Mouse (Mus musculus) CH12.LX (cell line): ENCODE data around the gene Dnase1l1. TPM values are rescaled to one million over a fixed set of nuclear protein-coding genes. Genes with fewer than 3 reads are reported as not detected.

Source experiments
- DNase-seq: peaks from one replicate; pipeline ENCODE4 v3.0.0-alpha.2; 2013; ENCODE audit errors: extremely low read depth
- H3K27ac ChIP-seq: 2 replicates; pipeline ENCODE4 v1.5.1; 2012; ENCODE audit warnings: low read depth, mild to moderate bottlenecking, control low read depth, moderate library complexity; ENCODE audit not compliant: insufficient read depth
- H3K27me3 ChIP-seq: replicated peaks from 2 replicates; pipeline ENCODE3; 2012; ENCODE audit warnings: inconsistent platforms
- H3K36me3 ChIP-seq, 2 experiments: replicated peaks in 1 of 2; 2 replicates each; pipeline versions ENCODE3 to v1.6.1; 2012; ENCODE audit warnings: inconsistent platforms in 1 of 2, low read length in 1 of 2, mild to moderate bottlenecking in 1 of 2, mixed read lengths in 1 of 2, moderate library complexity in 1 of 2; ENCODE audit not compliant: control insufficient read depth in 1 of 2, insufficient read depth in 1 of 2
- H3K4me1 ChIP-seq, 2 experiments: 2 replicates each; pipeline ENCODE4 v1.6.1; 2012; ENCODE audit warnings: inconsistent platforms in 1 of 2, moderate library complexity in 1 of 2; ENCODE audit not compliant: insufficient read depth in 2 of 2, control insufficient read depth in 1 of 2
- H3K4me2 ChIP-seq: 2 replicates; pipeline ENCODE4 v1.6.1; 2012; ENCODE audit warnings: low read depth, mild to moderate bottlenecking, control low read depth; ENCODE audit not compliant: poor library complexity, insufficient read depth, severe bottlenecking
- H3K4me3 ChIP-seq, 3 experiments: fragments of 150-350 bp in 1 of 3; sonication (generic) in 1 of 3; replicated peaks in 1 of 3; 2 replicates each; pipeline versions ENCODE3 to v1.5.1; 2011 to 2012; ENCODE audit warnings: low read depth in 2 of 3, low read length in 2 of 3, mild to moderate bottlenecking in 2 of 3, moderate library complexity in 2 of 3, control low read depth in 1 of 3, improper control_type of control experiment in 1 of 3, inconsistent platforms in 1 of 3, mixed read lengths in 1 of 3; ENCODE audit not compliant: poor library complexity in 1 of 3
- H3K79me2 ChIP-seq: replicated peaks from 2 replicates; pipeline ENCODE4 v1.6.1; 2012; ENCODE audit warnings: mild to moderate bottlenecking, moderate library complexity; ENCODE audit not compliant: control insufficient read depth, poor library complexity, insufficient read depth, severe bottlenecking; ENCODE audit errors: extremely low read depth
- H3K9ac ChIP-seq: 2 replicates; pipeline ENCODE4 v1.6.1; 2012; ENCODE audit warnings: low read depth, mild to moderate bottlenecking, control low read depth, moderate library complexity; ENCODE audit not compliant: insufficient read depth
- H3K9me3 ChIP-seq: replicated peaks from 2 replicates; pipeline ENCODE3; 2012; ENCODE audit warnings: low read length, inconsistent platforms, mixed read lengths
- BHLHE40 ChIP-seq: IDR thresholded peaks from 2 replicates; pipeline ENCODE4 v1.6.1; 2011; ENCODE audit warnings: mild to moderate bottlenecking, low read depth, low read length, improper control_type of control experiment
- CHD1 ChIP-seq: IDR thresholded peaks from 2 replicates; pipeline ENCODE4 v1.6.1; 2012; ENCODE audit warnings: low read depth, low read length, improper control_type of control experiment, inconsistent platforms
- CHD2 ChIP-seq: IDR thresholded peaks from 2 replicates; pipeline ENCODE4 v1.6.1; 2011; ENCODE audit warnings: low read length, improper control_type of control experiment
- CTCF ChIP-seq, 2 experiments: IDR thresholded peaks in 1 of 2; conservative IDR thresholded peaks in 1 of 2; 2 replicates each; pipeline ENCODE4 v1.5.1; 2011 to 2012; ENCODE audit warnings: low read depth in 2 of 2, low read length in 2 of 2, improper control_type of control experiment in 1 of 2, inconsistent platforms in 1 of 2, mild to moderate bottlenecking in 1 of 2, moderate library complexity in 1 of 2
- E2F4 ChIP-seq: IDR thresholded peaks from 2 replicates; pipeline ENCODE4 v1.6.1; 2011; ENCODE audit warnings: low read depth, low read length, improper control_type of control experiment; ENCODE audit not compliant: insufficient replicate concordance
- ELF1 ChIP-seq: IDR thresholded peaks from 2 replicates; pipeline ENCODE4 v1.6.1; 2014; ENCODE audit warnings: low read depth, mild to moderate bottlenecking, inconsistent platforms, low read length, improper control_type of control experiment
- ETS1 ChIP-seq: conservative IDR thresholded peaks from 2 replicates; pipeline ENCODE4 v1.6.1; 2012; ENCODE audit warnings: low read depth, mild to moderate bottlenecking, inconsistent platforms, low read length, improper control_type of control experiment, moderate library complexity
- GABPA ChIP-seq: IDR thresholded peaks from 2 replicates; pipeline ENCODE4 v1.6.1; 2012; ENCODE audit warnings: low read depth, low read length, improper control_type of control experiment, inconsistent platforms; ENCODE audit not compliant: insufficient replicate concordance
- HCFC1 ChIP-seq: IDR thresholded peaks from 2 replicates; pipeline ENCODE4 v1.6.1; 2012; ENCODE audit warnings: low read depth, mild to moderate bottlenecking, inconsistent platforms, low read length, improper control_type of control experiment
- IRF4 ChIP-seq: IDR thresholded peaks from 2 replicates; pipeline ENCODE4 v1.6.1; 2014; ENCODE audit warnings: low read depth, mild to moderate bottlenecking, inconsistent platforms, low read length, improper control_type of control experiment
- JUN ChIP-seq: IDR thresholded peaks from 2 replicates; pipeline ENCODE4 v1.6.1; 2011; ENCODE audit warnings: low read depth, mild to moderate bottlenecking, low read length, improper control_type of control experiment, moderate library complexity; ENCODE audit not compliant: insufficient read depth
- KAT2A ChIP-seq: IDR thresholded peaks from 2 replicates; pipeline ENCODE4 v1.6.1; 2012; ENCODE audit warnings: low read length, improper control_type of control experiment, inconsistent platforms; ENCODE audit not compliant: insufficient replicate concordance
- MAFK ChIP-seq: IDR thresholded peaks from 2 replicates; pipeline ENCODE4 v1.6.1; 2011; ENCODE audit warnings: low read length, improper control_type of control experiment; ENCODE audit not compliant: insufficient replicate concordance
- MAX ChIP-seq: IDR thresholded peaks from 2 replicates; pipeline ENCODE4 v1.6.1; 2011; ENCODE audit warnings: low read length, improper control_type of control experiment
- MAZ ChIP-seq: IDR thresholded peaks from 2 replicates; pipeline ENCODE4 v1.6.1; 2012; ENCODE audit warnings: low read depth, mild to moderate bottlenecking, inconsistent platforms, low read length, improper control_type of control experiment, moderate library complexity
- MEF2A ChIP-seq: IDR thresholded peaks from 2 replicates; pipeline ENCODE4 v1.6.1; 2014; ENCODE audit warnings: low read depth, mild to moderate bottlenecking, inconsistent platforms, low read length, improper control_type of control experiment, borderline replicate concordance
- MXI1 ChIP-seq: IDR thresholded peaks from 2 replicates; pipeline ENCODE4 v1.6.1; 2011; ENCODE audit warnings: mild to moderate bottlenecking, low read depth, low read length, improper control_type of control experiment
- MYC ChIP-seq: IDR thresholded peaks from 2 replicates; pipeline ENCODE4 v1.6.1; 2011; ENCODE audit warnings: low read depth, mild to moderate bottlenecking, improper control_type of control experiment, low read length
- NELFE ChIP-seq: IDR thresholded peaks from 2 replicates; pipeline ENCODE4 v1.6.1; 2011; ENCODE audit warnings: low read depth, low read length, improper control_type of control experiment
- NRF1 ChIP-seq: IDR thresholded peaks from 2 replicates; pipeline ENCODE4 v1.6.1; 2014; ENCODE audit warnings: low read depth, mild to moderate bottlenecking, inconsistent platforms, low read length, improper control_type of control experiment, moderate library complexity
- PAX5 ChIP-seq: IDR thresholded peaks from 2 replicates; pipeline ENCODE4 v1.6.1; 2012; ENCODE audit warnings: low read length, inconsistent platforms, mixed read lengths
- POLR2A ChIP-seq: IDR thresholded peaks from 2 replicates; pipeline ENCODE4 v1.6.1; 2011; ENCODE audit warnings: low read depth, mild to moderate bottlenecking, improper control_type of control experiment, low read length
- POLR2AphosphoS2 ChIP-seq: IDR thresholded peaks from 2 replicates; pipeline ENCODE4 v1.6.1; 2011; ENCODE audit warnings: low read depth, low read length, improper control_type of control experiment
- RAD21 ChIP-seq: IDR thresholded peaks from 2 replicates; pipeline ENCODE4 v1.6.1; 2011; ENCODE audit warnings: low read depth, mild to moderate bottlenecking, low read length, improper control_type of control experiment, moderate library complexity
- RCOR1 ChIP-seq: conservative IDR thresholded peaks from 2 replicates; pipeline ENCODE4 v1.6.1; 2012; ENCODE audit warnings: low read depth, mild to moderate bottlenecking, inconsistent platforms, low read length, improper control_type of control experiment
- SIN3A ChIP-seq: IDR thresholded peaks from 2 replicates; pipeline ENCODE4 v1.6.1; 2012; ENCODE audit warnings: low read length, improper control_type of control experiment, inconsistent platforms
- SMC3 ChIP-seq: IDR thresholded peaks from 2 replicates; pipeline ENCODE4 v1.6.1; 2011; ENCODE audit warnings: low read depth, low read length, improper control_type of control experiment
- TBP ChIP-seq: conservative IDR thresholded peaks from 2 replicates; pipeline ENCODE4 v1.6.1; 2011; ENCODE audit warnings: low read depth, low read length, improper control_type of control experiment
- UBTF ChIP-seq: IDR thresholded peaks from 2 replicates; pipeline ENCODE4 v1.6.1; 2012; ENCODE audit warnings: low read depth, mild to moderate bottlenecking, inconsistent platforms, low read length, improper control_type of control experiment, moderate library complexity
- USF1 ChIP-seq: IDR thresholded peaks from 2 replicates; pipeline ENCODE4 v1.6.1; 2014; ENCODE audit warnings: low read depth, mild to moderate bottlenecking, inconsistent platforms, low read length, improper control_type of control experiment
- ZC3H11A ChIP-seq: IDR thresholded peaks from 2 replicates; pipeline ENCODE4 v1.6.1; 2012; ENCODE audit warnings: low read depth, mild to moderate bottlenecking, inconsistent platforms, low read length, improper control_type of control experiment
- ZMIZ1 ChIP-seq: IDR thresholded peaks from 2 replicates; pipeline ENCODE4 v1.6.1; 2012; ENCODE audit warnings: low read depth, mild to moderate bottlenecking, inconsistent platforms, low read length, improper control_type of control experiment
- ZNF384 ChIP-seq: IDR thresholded peaks from 2 replicates; pipeline ENCODE4 v1.6.1; 2012; ENCODE audit warnings: low read depth, low read length, improper control_type of control experiment, inconsistent platforms
- dilution Hi-C: fragments of 300-500 bp; cut with MboI; formaldehyde crosslinking; loops from 2 replicates; pipeline ENCODE4 v1.14.3; 2020; ENCODE audit warnings: low sequenced_read_pairs; ENCODE audit not compliant: extremely low pct_unique_long_range_greater_than_20kb, extremely low pct_ligation_motif_present
- in situ Hi-C: fragments of 300-500 bp; cut with MboI; formaldehyde crosslinking; loops from 3 replicates; pipeline ENCODE4 v1.14.3; 2019; ENCODE audit warnings: low sequenced_read_pairs, low pct_ligation_motif_present, low pct_unique_long_range_greater_than_20kb, mixed read lengths
- polyA plus RNA-seq: library from polyadenylated mRNA; unstranded; fragments of >175 nt; gene quantifications from 2 replicates; pipeline ENCODE4 v1.2.1, GENCODE M21; 2012; ENCODE audit warnings: low read depth; ENCODE audit not compliant: insufficient read length
- total RNA-seq, 2 experiments: library from RNA; depleted of rRNA; stranded (reverse); fragments of 300-350 nt in 1 of 2; fragments of >200 nt in 1 of 2; gene quantifications; 2 replicates each; pipeline ENCODE4 v1.2.3; 2012 to 2014

The Dnase1l1 gene
- total and polyA plus RNA-seq, 3 experiments, result 4.3 to 5.1 (median 4.7) TPM

DNA sequence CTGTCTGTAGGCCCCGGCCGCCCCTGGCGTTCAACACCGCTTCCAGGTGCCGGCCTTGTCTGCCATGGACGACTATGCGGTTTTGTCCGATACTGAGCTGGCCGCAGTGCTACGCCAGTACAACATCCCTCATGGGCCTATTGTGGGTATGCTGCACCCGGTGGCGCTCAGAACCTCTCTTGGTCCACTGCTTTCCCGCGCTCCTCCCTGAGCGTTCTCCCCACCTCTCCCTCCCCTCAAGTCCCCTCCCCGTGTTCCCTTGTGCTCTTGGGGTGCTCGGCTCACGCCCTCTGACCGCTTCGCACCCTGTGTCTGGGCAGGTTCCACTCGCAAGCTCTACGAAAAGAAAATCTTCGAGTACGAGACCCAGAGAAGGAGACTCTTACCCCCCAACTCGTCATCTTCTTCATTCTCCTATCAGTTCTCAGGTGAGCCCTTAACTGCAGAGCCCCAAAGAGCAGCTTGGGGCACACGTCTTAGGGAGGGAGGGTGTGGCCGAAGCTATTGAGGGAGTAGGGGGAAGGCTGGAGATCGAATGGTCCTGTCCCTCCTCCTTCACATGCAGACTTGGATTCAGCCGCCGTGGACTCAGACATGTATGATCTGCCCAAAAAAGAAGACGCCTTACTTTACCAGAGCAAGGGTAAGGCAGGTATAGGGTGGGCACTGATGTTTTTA lies 27.1 kb downstream of the Dnase1l1 start:
- TF ChIP-seq POLR2A (no peak), IRF4 (no peak), E2F4 (0 out of 2 replicates have a peak, but pooled peaks have one; percentile 49), PAX5 (no peak), RAD21 (no peak), MXI1 (no peak), MAX (no peak), MAFK (no peak), ZMIZ1 (no peak), USF1 (no peak), RCOR1 (no peak), BHLHE40 (no peak), SMC3 (no peak), MEF2A (no peak), KAT2A (0 out of 2 replicates have a peak, but pooled peaks have one; percentile 48), MAZ (no peak), ELF1 (no peak), MYC (no peak), NELFE (no peak), POLR2AphosphoS2 (no peak), JUN (no peak), UBTF (no peak), HCFC1 (no peak), TBP (0 out of 2 replicates have a peak, but pooled peaks have one; percentile 8), CTCF (conservative IDR thresholded peaks at IDR 0.05 in 1 of 2, IDR thresholded peaks at IDR 0.05 in 1 of 2; ENCODE audit: low read depth in 2 of 2, low read length in 2 of 2) (no peak), GABPA (no peak), ZNF384 (no peak), NRF1 (no peak), CHD1 (no peak), ZC3H11A (no peak), ETS1 (0 out of 2 replicates have a peak, but pooled peaks have one; percentile 2), SIN3A (peak; percentile 17; the same call in 1 of the 2 replicates), CHD2 (no peak)
- Histone ChIP-seq H3K4me3 (peak overlapping the region; percentile 50 to 78 (median 72)), H3K36me3 (peaks cover 18 to 27% of the 10 kb centered on the region in 2 experiments), H3K4me2 (peak overlapping the region; percentile 87; the same call in 1 of the 2 replicates), H3K9me3 (no peaks in the 10 kb centered on the region), H3K9ac (peak overlapping the region; percentile 62), H3K27ac (peak overlapping the region; percentile 78), H3K79me2 (peaks cover 10% of the 10 kb centered on the region; the same call in 1 of the 2 replicates), H3K27me3 (no peaks in the 10 kb centered on the region), H3K4me1 (peaks cover 2 to 9% of the 10 kb centered on the region in 2 experiments; a peak in 3 of 4 replicates)
- dilution Hi-C loops, result no loop called here
- in situ Hi-C loops, result no loop called here
- no peak for DNase-seq
